Mouse (Mus musculus): Measurements from ENCODE around the gene Tex22. TPM values are rescaled to one million over a fixed set of nuclear protein-coding genes. Genes with fewer than 3 reads are reported as not detected.

Tex22 gene
- polyA plus RNA-seq (2016; fragmentation: Nextera tagmentation; extraction: Ambion mirVana), result 0.12 TPM in 1 of 2 replicates, not detected in the other

GRCm38 (mm10) chr12:113074329-113075062 is at the start of gene Tex22:
Gene Tex22, plus strand, starts transcription at chr12:113074502.
- DNase-seq (ENCODE audit: low spot score), result peak; percentile 84
- WGBS, result 4% methylated on average over 32 of the region's 32 CpGs
- no peaks in the 10 kb centered on the region for H3K27me3 ChIP-seq (ENCODE audit: insufficient read depth, poor library complexity, severe bottlenecking)
- H3K27ac ChIP-seq, result peak within 1 kb of the TSS; percentile 93
- H3K36me3 ChIP-seq, result peaks cover 30% of the 10 kb centered on the region
- peak within 1 kb of the TSS; percentile 62 for H3K4me3 ChIP-seq
- H3K4me1 ChIP-seq (replicated peaks), result peaks cover 26% of the 10 kb centered on the region
- no peaks in the 10 kb centered on the region for H3K9me3 ChIP-seq

GRCm38 (mm10) chr12:113026557-113026956 is 47.7 kb upstream of the Tex22 start:
- Histone ChIP-seq H3K4me1 (replicated peaks) (peaks cover 44% of the 10 kb centered on the region), H3K27me3 (ENCODE audit: insufficient read depth, poor library complexity, severe bottlenecking) (no peaks in the 10 kb centered on the region), H3K9me3 (no peaks in the 10 kb centered on the region), H3K4me3 (no peak overlapping the region), H3K36me3 (peaks cover 49% of the 10 kb centered on the region), H3K27ac (no peak overlapping the region)
- DNase-seq (ENCODE audit: low spot score), result no peak
- 95% methylated on average over 1 of the region's 1 CpGs for WGBS

DNA sequence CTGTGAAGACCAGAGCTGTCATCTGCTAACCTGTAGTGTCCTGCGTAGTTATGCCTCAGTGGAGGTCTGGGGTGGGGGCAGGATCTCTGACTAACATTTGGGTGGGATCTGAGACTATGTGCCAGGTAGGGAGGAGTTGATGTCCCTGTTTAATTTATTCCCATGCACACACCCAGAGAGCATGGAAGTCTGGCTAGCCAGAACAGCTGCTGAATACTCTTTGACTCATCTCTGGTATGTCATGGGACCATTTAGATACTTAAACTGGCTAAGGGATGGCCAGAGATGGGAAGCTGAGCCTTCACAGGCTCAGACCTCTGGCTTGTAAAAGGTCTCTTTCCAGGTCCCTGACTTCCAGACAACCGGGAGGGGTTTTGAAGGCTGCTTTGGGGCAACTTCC is 46.8 kb upstream of the Tex22 start:
- Histone ChIP-seq H3K4me3 (no peak overlapping the region), H3K27me3 (ENCODE audit: insufficient read depth, poor library complexity, severe bottlenecking) (no peaks in the 10 kb centered on the region), H3K27ac (peak overlapping the region; percentile 76), H3K4me1 (replicated peaks) (peaks cover 53% of the 10 kb centered on the region), H3K36me3 (peaks cover 44% of the 10 kb centered on the region), H3K9me3 (no peaks in the 10 kb centered on the region)
- WGBS, result 83% methylated on average over 2 of the region's 2 CpGs
- no peak for DNase-seq (ENCODE audit: low spot score)

DNA sequence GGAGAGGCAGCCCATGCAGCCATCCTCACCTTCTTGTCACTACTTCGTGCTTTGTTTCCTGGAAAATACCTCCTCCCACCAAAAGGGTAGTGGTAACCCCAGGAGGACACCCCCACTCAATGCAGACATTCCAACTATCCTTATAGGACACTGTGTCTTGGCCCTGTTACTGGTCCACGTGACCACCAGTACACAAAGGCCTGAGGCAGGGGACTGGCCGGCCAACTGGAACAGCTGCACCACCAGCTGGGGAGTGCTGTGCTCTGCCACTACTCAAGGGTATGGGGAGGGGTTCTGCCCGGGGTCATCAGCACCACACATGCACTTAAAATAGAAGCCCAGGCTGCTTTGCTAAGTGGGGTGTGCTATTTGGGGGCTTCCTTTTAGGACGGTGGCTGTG is 46.2 kb upstream of the Tex22 start:
- Histone ChIP-seq H3K9me3 (no peaks in the 10 kb centered on the region), H3K4me1 (replicated peaks) (peaks cover 59% of the 10 kb centered on the region), H3K36me3 (peaks cover 41% of the 10 kb centered on the region), H3K27me3 (ENCODE audit: insufficient read depth, poor library complexity, severe bottlenecking) (no peaks in the 10 kb centered on the region), H3K27ac (peak overlapping the region; percentile 76), H3K4me3 (no peak overlapping the region)
- DNase-seq (ENCODE audit: low spot score), result peak; percentile 54
- 54% methylated on average over 5 of the region's 5 CpGs for WGBS

- peak; percentile 15 for DNase-seq (ENCODE audit: low spot score)
- no peak overlapping the region for H3K4me3 ChIP-seq
- no peaks in the 10 kb centered on the region for H3K9me3 ChIP-seq
- WGBS, result 77% methylated on average over 9 of the region's 9 CpGs
- H3K36me3 ChIP-seq, result peaks cover 36% of the 10 kb centered on the region
- H3K4me1 ChIP-seq (replicated peaks), result peaks cover 63% of the 10 kb centered on the region
- H3K27me3 ChIP-seq (ENCODE audit: insufficient read depth, poor library complexity, severe bottlenecking), result no peaks in the 10 kb centered on the region
- H3K27ac ChIP-seq, result peak overlapping the region; percentile 76
These were observed 45.4 kb upstream of the Tex22 start for GRCm38 (mm10) chr12:113028898-113029297.

DNA sequence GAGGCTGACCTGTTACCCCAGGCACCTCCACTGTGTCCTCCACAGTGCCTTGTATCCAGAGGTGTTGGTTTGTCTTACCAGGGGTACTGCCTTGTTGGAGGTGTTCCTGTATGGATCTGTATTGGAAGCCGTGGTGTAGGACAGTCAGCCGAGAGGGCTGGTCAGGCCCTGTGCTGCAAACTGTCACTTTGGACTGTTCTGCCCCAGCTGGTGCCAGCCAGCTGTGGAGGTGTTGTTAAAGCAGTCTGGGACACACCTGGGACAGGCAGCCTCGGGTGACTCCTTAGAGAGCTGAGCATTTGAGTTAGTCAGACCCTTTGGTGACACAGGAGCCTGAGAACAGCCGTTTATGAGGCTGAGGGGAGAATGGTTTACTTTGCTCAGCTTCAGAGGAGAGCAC is 44.3 kb upstream of the Tex22 start:
- WGBS, result 75% methylated on average over 4 of the region's 4 CpGs
- no peak for DNase-seq (ENCODE audit: low spot score)
- H3K36me3 ChIP-seq, result peaks cover 28% of the 10 kb centered on the region
- peaks cover 61% of the 10 kb centered on the region for H3K4me1 ChIP-seq (replicated peaks)
- no peak overlapping the region for H3K4me3 ChIP-seq
- no peaks in the 10 kb centered on the region for H3K9me3 ChIP-seq
- H3K27ac ChIP-seq, result 0 out of 2 replicates have a peak overlapping the region, but pooled peaks have one; percentile 23
- no peaks in the 10 kb centered on the region for H3K27me3 ChIP-seq (ENCODE audit: insufficient read depth, poor library complexity, severe bottlenecking)

DNA sequence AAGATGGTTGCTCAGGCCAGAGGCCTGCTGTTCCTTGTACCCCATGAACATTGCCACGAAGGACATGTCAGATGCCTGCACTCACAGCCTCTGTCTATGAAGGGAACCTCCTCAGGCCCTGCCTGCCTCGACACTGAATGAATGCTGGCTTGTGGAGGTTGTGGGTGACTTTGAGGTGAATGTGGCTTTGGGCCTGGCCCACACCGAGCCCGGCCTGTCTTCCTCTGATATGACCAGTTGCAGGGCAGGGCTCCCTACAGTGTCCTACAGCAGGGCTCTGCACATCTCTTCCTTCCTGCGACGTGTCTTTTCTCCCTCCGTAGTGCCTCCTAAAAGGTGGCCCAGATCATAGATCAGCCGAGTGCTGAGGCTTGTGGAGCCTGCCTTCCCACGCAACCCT is 43.3 kb upstream of the Tex22 start:
- Histone ChIP-seq H3K4me3 (no peak overlapping the region), H3K27me3 (ENCODE audit: insufficient read depth, poor library complexity, severe bottlenecking) (no peaks in the 10 kb centered on the region), H3K27ac (peak overlapping the region; percentile 56; the same call in 1 of the 2 replicates), H3K9me3 (no peaks in the 10 kb centered on the region), H3K36me3 (peaks cover 18% of the 10 kb centered on the region), H3K4me1 (replicated peaks) (peaks cover 61% of the 10 kb centered on the region)
- no peak for DNase-seq (ENCODE audit: low spot score)
- 87% methylated on average over 9 of the region's 9 CpGs for WGBS

- H3K4me3 ChIP-seq, result no peak overlapping the region
These were observed 42.9 kb upstream of the Tex22 start for GRCm38 (mm10) chr12:113031441-113031840.

DNA sequence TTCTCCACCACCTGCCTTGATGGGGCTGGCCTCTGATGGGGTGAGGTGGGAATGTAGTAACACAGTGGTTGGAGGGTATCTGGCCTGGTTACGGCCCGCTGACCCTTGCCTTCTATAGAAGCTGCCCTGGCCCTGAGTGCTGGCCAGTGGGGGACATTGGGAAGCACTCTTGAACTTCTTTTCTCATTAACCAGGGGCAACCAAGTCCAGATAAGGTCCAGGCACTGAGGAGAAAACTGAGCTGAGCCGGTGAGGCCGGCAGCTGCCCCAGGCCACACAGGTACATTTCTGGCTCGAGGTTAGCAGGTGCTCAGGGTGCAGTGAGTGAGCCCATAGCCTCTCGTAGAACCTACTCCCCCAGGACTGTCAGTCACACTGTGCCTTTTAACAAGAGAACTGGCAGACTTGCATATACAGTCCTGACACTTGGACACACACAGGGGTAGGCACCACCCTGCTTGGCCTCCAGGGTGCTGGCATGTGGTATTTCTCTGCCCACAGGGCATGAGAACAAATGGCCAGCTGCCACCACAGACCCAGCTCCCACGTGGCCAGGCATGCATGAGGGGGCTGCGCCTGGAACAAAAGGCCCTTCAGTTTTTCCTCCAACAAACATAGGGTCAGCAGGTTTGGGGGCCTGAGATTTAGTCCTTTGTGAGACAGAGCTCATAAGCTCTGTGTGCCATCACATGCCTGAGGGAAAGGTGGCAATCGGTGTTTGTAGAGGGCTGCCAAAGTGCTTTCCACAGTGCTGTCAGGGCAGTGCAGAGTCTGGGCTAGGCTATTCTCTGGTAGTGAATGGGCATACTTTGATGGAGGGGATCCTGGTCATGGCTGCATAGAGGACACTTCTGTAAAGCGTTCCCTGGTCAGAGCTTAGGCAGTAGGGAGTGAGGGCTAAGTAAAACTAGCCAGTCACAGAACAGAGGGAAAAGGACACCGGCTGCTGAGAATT is 41.7 kb upstream of the Tex22 start:
- peaks cover 56% of the 10 kb centered on the region for H3K4me1 ChIP-seq (replicated peaks)
- no peak for DNase-seq (ENCODE audit: low spot score)
- H3K36me3 ChIP-seq, result 0 out of 2 replicates have a peak, but pooled peaks cover 4% of the 10 kb centered on the region
- H3K9me3 ChIP-seq, result no peaks in the 10 kb centered on the region
- H3K27me3 ChIP-seq (ENCODE audit: insufficient read depth, poor library complexity, severe bottlenecking), result no peaks in the 10 kb centered on the region
- WGBS, result 82% methylated on average over 11 of the region's 11 CpGs
- H3K27ac ChIP-seq, result peak overlapping the region; percentile 73
- H3K4me3 ChIP-seq, result no peak overlapping the region

More at GRCm38 (mm10) chr12:113031441-113031840, 42.9 kb upstream of the Tex22 start:
- Histone ChIP-seq H3K36me3 (peaks cover 15% of the 10 kb centered on the region), H3K27ac (peak overlapping the region; percentile 56), H3K9me3 (no peaks in the 10 kb centered on the region), H3K4me1 (replicated peaks) (peaks cover 61% of the 10 kb centered on the region), H3K27me3 (ENCODE audit: insufficient read depth, poor library complexity, severe bottlenecking) (no peaks in the 10 kb centered on the region)
- WGBS, result 92% methylated on average over 6 of the region's 6 CpGs
- no peak for DNase-seq (ENCODE audit: low spot score)

- no peak overlapping the region for H3K27ac ChIP-seq
- 93% methylated on average over 2 of the region's 2 CpGs for WGBS
- H3K4me3 ChIP-seq, result no peak overlapping the region
- peaks cover 33% of the 10 kb centered on the region for H3K4me1 ChIP-seq (replicated peaks)
- H3K27me3 ChIP-seq (ENCODE audit: insufficient read depth, poor library complexity, severe bottlenecking), result no peaks in the 10 kb centered on the region
- no peak for DNase-seq (ENCODE audit: low spot score)
- H3K9me3 ChIP-seq, result no peaks in the 10 kb centered on the region
- 0 out of 2 replicates have a peak, but pooled peaks cover 4% of the 10 kb centered on the region for H3K36me3 ChIP-seq
These were observed 39.2 kb upstream of the Tex22 start for GRCm38 (mm10) chr12:113035093-113035492.

DNA sequence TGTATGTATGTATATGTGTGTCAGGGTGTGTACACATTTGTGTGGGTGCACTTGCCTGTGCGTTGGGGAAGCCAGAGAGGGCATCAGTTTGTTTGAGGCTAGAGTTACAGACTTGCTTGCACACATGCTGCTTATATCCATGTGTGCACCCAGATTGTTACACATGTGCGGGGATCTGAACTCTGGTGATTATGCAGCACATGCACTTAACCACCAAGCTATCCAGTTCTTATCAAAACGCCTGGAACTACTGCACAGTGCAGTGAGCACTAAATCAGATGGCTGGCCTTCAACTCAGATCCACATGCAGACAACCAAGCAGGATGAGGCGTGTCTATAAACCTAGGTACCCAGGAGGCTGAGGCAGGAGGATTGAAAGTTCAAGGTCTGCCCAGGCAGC is 37.3 kb upstream of the Tex22 start:
- no peak for DNase-seq (ENCODE audit: low spot score)
- no peak overlapping the region for H3K27ac ChIP-seq
- no peak overlapping the region for H3K4me3 ChIP-seq
- no peaks in the 10 kb centered on the region for H3K9me3 ChIP-seq
- H3K4me1 ChIP-seq (replicated peaks), result peaks cover 30% of the 10 kb centered on the region
- WGBS, result 92% methylated on average over 4 of the region's 4 CpGs
- H3K27me3 ChIP-seq (ENCODE audit: insufficient read depth, poor library complexity, severe bottlenecking), result no peaks in the 10 kb centered on the region
- H3K36me3 ChIP-seq, result no peaks in the 10 kb centered on the region

DNA sequence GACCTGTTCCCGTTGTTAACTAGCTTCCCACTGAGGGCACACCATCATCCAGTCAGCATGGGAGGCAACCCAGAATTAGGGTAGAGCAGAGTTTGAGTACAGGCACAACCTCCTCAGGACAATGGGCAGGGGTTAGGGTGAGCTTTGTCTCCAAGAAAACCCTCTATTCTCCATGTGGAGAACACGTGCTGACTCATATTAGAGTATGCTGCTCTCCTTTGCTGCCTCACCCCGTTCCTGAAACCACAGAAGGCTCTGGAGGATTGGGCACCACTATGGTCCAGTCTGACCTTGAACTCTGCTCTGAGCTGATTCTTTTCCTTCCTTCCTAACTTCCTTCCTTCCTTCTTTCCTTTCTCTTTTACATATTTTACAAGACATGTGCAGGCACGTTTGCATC is 35.9 kb upstream of the Tex22 start:
- no peak for DNase-seq (ENCODE audit: low spot score)
- Histone ChIP-seq H3K9me3 (no peaks in the 10 kb centered on the region), H3K27ac (no peak overlapping the region), H3K27me3 (ENCODE audit: insufficient read depth, poor library complexity, severe bottlenecking) (no peaks in the 10 kb centered on the region), H3K4me1 (replicated peaks) (peaks cover 16% of the 10 kb centered on the region), H3K4me3 (no peak overlapping the region), H3K36me3 (no peaks in the 10 kb centered on the region)
- 81% methylated on average over 4 of the region's 4 CpGs for WGBS

Measured in hindbrain, embryonic 10.5 days (tissue).